Mouse (Mus musculus) hindbrain, embryonic 16.5 days (tissue): ENCODE results near the gene Clec18a. TPM values are rescaled to one million over a fixed set of nuclear protein-coding genes. Genes with fewer than 3 reads are reported as not detected.
"Not testable (repeated sequence)": the region's sequence is repeated elsewhere in the genome, so short reads cannot be mapped to it uniquely, and the experiment has no call there.

Experiments
- ATAC-seq: fragments of 200-750 bp; cut with Nextera tagmentation; 2 replicates; pipeline ENCODE4 v1.8.0; 2017; ENCODE audit warnings: moderate TSS enrichment, moderate library complexity
- H3K27ac ChIP-seq: fragments of 300-500 bp; sonication (generic); 2 replicates; pipeline ENCODE4 v1.5.1; 2014; ENCODE audit warnings: low read depth, mild to moderate bottlenecking, control low read depth, low read length, moderate library complexity
- H3K27me3 ChIP-seq: fragments of 300-500 bp; sonication (generic); replicated peaks from 2 replicates; pipeline ENCODE4 v1.6.1; 2014; ENCODE audit warnings: low read length; ENCODE audit not compliant: control insufficient read depth, insufficient read depth
- H3K36me3 ChIP-seq: fragments of 300-500 bp; sonication (generic); 2 replicates; pipeline ENCODE4 v1.6.1; 2014; ENCODE audit warnings: mild to moderate bottlenecking, low read length, moderate library complexity, mixed read lengths; ENCODE audit not compliant: control insufficient read depth, insufficient read depth
- H3K4me1 ChIP-seq: fragments of 300-500 bp; sonication (generic); 2 replicates; pipeline ENCODE4 v1.6.1; 2014; ENCODE audit warnings: low read depth, low read length; ENCODE audit not compliant: control insufficient read depth, insufficient read depth
- H3K4me2 ChIP-seq: fragments of 300-500 bp; sonication (generic); 2 replicates; pipeline ENCODE4 v1.6.1; 2014; ENCODE audit warnings: mild to moderate bottlenecking, low read length, control low read depth, moderate library complexity
- H3K4me3 ChIP-seq: fragments of 300-500 bp; sonication (generic); 2 replicates; pipeline ENCODE4 v1.5.1; 2014; ENCODE audit warnings: mild to moderate bottlenecking, low read length, control low read depth, moderate library complexity
- H3K9ac ChIP-seq: fragments of 300-500 bp; sonication (generic); 2 replicates; pipeline ENCODE4 v1.6.1; 2014; ENCODE audit warnings: low read depth, mild to moderate bottlenecking, control low read depth, low read length, moderate library complexity
- H3K9me3 ChIP-seq: fragments of 300-500 bp; sonication (generic); 2 replicates; pipeline ENCODE4 v1.6.1; 2014; ENCODE audit warnings: mild to moderate bottlenecking, low read length, moderate library complexity; ENCODE audit not compliant: control insufficient read depth
- WGBS: fragments of 180-500 bp; shearing (Covaris S2); extraction: QIAGEN DNeasy Blood & Tissue Kit; methylation state at CpG from one replicate; pipeline ENCODE4 v1.1.7; 2014; 5-methylcytosine and 5-hydroxymethylcytosine counted together
- polyA plus RNA-seq: library from polyadenylated mRNA; unstranded; fragments of >200 nt; fragmentation: Nextera tagmentation; extraction: Ambion mirVana; gene quantifications from 2 replicates; pipeline ENCODE4 v1.2.1, GENCODE M21; 2015

Clec18a gene
- polyA plus RNA-seq, 1 experiment from 2014 or later = 0.49 TPM

GRCm38 (mm10) chr8:111081580-111082258, 10.5 kb downstream of the Clec18a start:
- Histone ChIP-seq H3K27ac (no peak overlapping the region), H3K9ac (no peak overlapping the region), H3K4me1 (no peaks in the 10 kb centered on the region), H3K4me3 (no peak overlapping the region), H3K4me2 (no peak overlapping the region), H3K36me3 (no peaks in the 10 kb centered on the region), H3K27me3 (no peaks in the 10 kb centered on the region), H3K9me3 (no peaks in the 10 kb centered on the region)
- 49% methylated on average over 12 of the region's 12 CpGs for WGBS
- no peak for ATAC-seq

GRCm38 (mm10) chr8:111079861-111080271, 12.4 kb downstream of the Clec18a start:
- 33% methylated on average over 6 of the region's 6 CpGs for WGBS
- Histone ChIP-seq H3K4me2 (no peak overlapping the region), H3K36me3 (no peaks in the 10 kb centered on the region), H3K27me3 (no peaks in the 10 kb centered on the region), H3K4me3 (no peak overlapping the region), H3K9me3 (no peaks in the 10 kb centered on the region), H3K4me1 (no peaks in the 10 kb centered on the region), H3K9ac (no peak overlapping the region), H3K27ac (no peak overlapping the region)
- no peak for ATAC-seq

GRCm38 (mm10) chr8:111079461-111079860, 12.8 kb downstream of the Clec18a start:
- Histone ChIP-seq H3K4me2 (no peak overlapping the region), H3K27ac (no peak overlapping the region), H3K27me3 (no peaks in the 10 kb centered on the region), H3K4me3 (no peak overlapping the region), H3K9me3 (no peaks in the 10 kb centered on the region), H3K36me3 (no peaks in the 10 kb centered on the region), H3K4me1 (no peaks in the 10 kb centered on the region), H3K9ac (no peak overlapping the region)
- WGBS = 57% methylated on average over 5 of the region's 5 CpGs
- ATAC-seq = no peak

GRCm38 (mm10) chr8:111075926-111076325, 16.3 kb downstream of the Clec18a start:
- WGBS = 68% methylated on average over 3 of the region's 3 CpGs
- Histone ChIP-seq H3K27me3 (no peaks in the 10 kb centered on the region), H3K9me3 (no peaks in the 10 kb centered on the region), H3K9ac (no peak overlapping the region), H3K4me3 (no peak overlapping the region), H3K36me3 (no peaks in the 10 kb centered on the region), H3K27ac (no peak overlapping the region), H3K4me1 (no peaks in the 10 kb centered on the region), H3K4me2 (no peak overlapping the region)
- ATAC-seq = no peak

GRCm38 (mm10) chr8:111068660-111069059, 23.6 kb downstream of the Clec18a start:
- not testable (repeated sequence) for H3K27me3 ChIP-seq, H3K4me1 ChIP-seq, H3K4me2 ChIP-seq, H3K36me3 ChIP-seq, ATAC-seq, H3K4me3 ChIP-seq, H3K27ac ChIP-seq, H3K9ac ChIP-seq, H3K9me3 ChIP-seq
- WGBS = 93% methylated on average over 9 of the region's 9 CpGs

GRCm38 (mm10) chr8:111067439-111067838, 24.8 kb downstream of the Clec18a start:
- H3K27ac ChIP-seq = no peak overlapping the region
- WGBS = 30% methylated on average over 10 of the region's 10 CpGs
- H3K9me3 ChIP-seq = no peaks in the 10 kb centered on the region
- H3K36me3 ChIP-seq = no peaks in the 10 kb centered on the region
- H3K9ac ChIP-seq = no peak overlapping the region
- no peaks in the 10 kb centered on the region for H3K27me3 ChIP-seq
- H3K4me3 ChIP-seq = no peak overlapping the region
- H3K4me1 ChIP-seq = no peaks in the 10 kb centered on the region; the same call in 1 of the 2 replicates
- ATAC-seq = no peak
- no peak overlapping the region for H3K4me2 ChIP-seq

- Histone ChIP-seq H3K4me3 (no peak overlapping the region), H3K9me3 (no peaks in the 10 kb centered on the region), H3K9ac (no peak overlapping the region), H3K36me3 (no peaks in the 10 kb centered on the region), H3K4me1 (peaks cover 1% of the 10 kb centered on the region; the same call in 1 of the 2 replicates), H3K27me3 (no peaks in the 10 kb centered on the region), H3K4me2 (no peak overlapping the region), H3K27ac (no peak overlapping the region)
- no peak for ATAC-seq
- 78% methylated on average over 4 of the region's 4 CpGs for WGBS
Measured at GRCm38 (mm10) chr8:111066308-111066707, 25.9 kb downstream of the Clec18a start.

- Histone ChIP-seq H3K27me3 (no peaks in the 10 kb centered on the region), H3K4me1 (peaks cover 11% of the 10 kb centered on the region), H3K9ac (no peak overlapping the region), H3K9me3 (no peaks in the 10 kb centered on the region), H3K36me3 (no peaks in the 10 kb centered on the region; the same call in 1 of the 2 replicates), H3K4me3 (no peak overlapping the region; the same call in 1 of the 2 replicates), H3K27ac (no peak overlapping the region), H3K4me2 (peak overlapping the region; percentile 75)
- WGBS = 42% methylated on average over 2 of the region's 2 CpGs
- no peak for ATAC-seq
Measured at GRCm38 (mm10) chr8:111062893-111063292, 29.3 kb downstream of the Clec18a start.

GRCm38 (mm10) chr8:111062072-111062757, 30.0 kb downstream of the Clec18a start:
- H3K9me3 ChIP-seq = no peaks in the 10 kb centered on the region
- H3K27ac ChIP-seq = peak overlapping the region; percentile 72
- peak; percentile 94 for ATAC-seq
- no peaks in the 10 kb centered on the region; the same call in 1 of the 2 replicates for H3K36me3 ChIP-seq
- peak overlapping the region; percentile 55 for H3K4me3 ChIP-seq
- peaks cover 17% of the 10 kb centered on the region for H3K4me1 ChIP-seq
- WGBS = under 1% methylated on average over 27 of the region's 27 CpGs
- H3K9ac ChIP-seq = peak overlapping the region; percentile 58
- no peaks in the 10 kb centered on the region for H3K27me3 ChIP-seq
- peak overlapping the region; percentile 75 for H3K4me2 ChIP-seq
